Mouse (Mus musculus): ENCODE results near the gene Atcay. TPM values are rescaled to one million over a fixed set of nuclear protein-coding genes. Genes with fewer than 3 reads are reported as not detected.

The Atcay gene
- polyA plus RNA-seq, 1 experiment from 2014 or later = 91.1 TPM

- ATAC-seq (ENCODE audit: low FRiP score) = no peak
Measured at GRCm38 (mm10) chr10:81259225-81259884, 28.7 kb upstream of the Atcay start.

GRCm38 (mm10) chr10:81257158-81258039 lies 26.8 kb upstream of the Atcay start:
- ATAC-seq (ENCODE audit: low FRiP score) = peak; percentile 12; the same call in 1 of the 2 replicates
- Histone ChIP-seq H3K27me3 (replicated peaks) (peaks cover 37% of the 10 kb centered on the region), H3K9me3 (replicated peaks) (no peaks in the 10 kb centered on the region), H3K27ac (replicated peaks) (no peak overlapping the region), H3K4me1 (peaks cover 37% of the 10 kb centered on the region), H3K36me3 (peaks cover 18% of the 10 kb centered on the region), H3K9ac (replicated peaks) (peak overlapping the region; percentile 57), H3K4me2 (peak overlapping the region; percentile 93), H3K4me3 (replicated peaks) (peak overlapping the region; percentile 54)
- 1% methylated on average over 62 of the region's 62 CpGs for WGBS

More at GRCm38 (mm10) chr10:81259225-81259884, 28.7 kb upstream of the Atcay start:
- no peak overlapping the region for H3K27ac ChIP-seq (replicated peaks)
- H3K36me3 ChIP-seq = peaks cover 35% of the 10 kb centered on the region
- H3K4me1 ChIP-seq = peaks cover 28% of the 10 kb centered on the region
- no peaks in the 10 kb centered on the region for H3K9me3 ChIP-seq (replicated peaks)
- 0 out of 2 replicates have a peak overlapping the region, but pooled peaks have one; percentile 17 for H3K9ac ChIP-seq (replicated peaks)
- peaks cover 37% of the 10 kb centered on the region for H3K27me3 ChIP-seq (replicated peaks)
- 0 out of 2 replicates have a peak overlapping the region, but pooled peaks have one; percentile 2 for H3K4me2 ChIP-seq
- no peak overlapping the region for H3K4me3 ChIP-seq (replicated peaks)
- 47% methylated on average over 21 of the region's 21 CpGs for WGBS

- no peak overlapping the region for H3K27ac ChIP-seq (replicated peaks)
- H3K4me1 ChIP-seq = peaks cover 43% of the 10 kb centered on the region
- WGBS = 48% methylated on average over 1 of the region's 1 CpGs
- peaks cover 48% of the 10 kb centered on the region for H3K27me3 ChIP-seq (replicated peaks)
- no peak overlapping the region for H3K4me3 ChIP-seq (replicated peaks)
- no peaks in the 10 kb centered on the region for H3K9me3 ChIP-seq (replicated peaks)
- H3K9ac ChIP-seq (replicated peaks) = no peak overlapping the region
- H3K36me3 ChIP-seq = 0 out of 2 replicates have a peak, but pooled peaks cover 3% of the 10 kb centered on the region
- ATAC-seq (ENCODE audit: low FRiP score) = no peak
- H3K4me2 ChIP-seq = no peak overlapping the region
Measured at GRCm38 (mm10) chr10:81254886-81255285, 24.3 kb upstream of the Atcay start.

- Histone ChIP-seq H3K4me2 (peak within 1 kb of the TSS; percentile 70), H3K4me3 (replicated peaks) (peak within 1 kb of the TSS; percentile 38), H3K27ac (replicated peaks) (peak within 1 kb of the TSS; percentile 70), H3K27me3 (replicated peaks) (peaks cover 28% of the 10 kb centered on the region), H3K36me3 (peaks cover 16% of the 10 kb centered on the region; the same call in 1 of the 2 replicates), H3K4me1 (peaks cover 25% of the 10 kb centered on the region), H3K9ac (replicated peaks) (peak within 1 kb of the TSS; percentile 49), H3K9me3 (replicated peaks) (no peaks in the 10 kb centered on the region)
- WGBS = 7% methylated on average over 44 of the region's 44 CpGs
- ATAC-seq (ENCODE audit: low FRiP score) = peak; percentile 84
Measured at GRCm38 (mm10) chr10:81252424-81253419, 22.1 kb upstream of the Atcay start, which contains the start of gene Matk. Gene Matk (plus strand): TSS chr10:81252935.

- ATAC-seq (ENCODE audit: low FRiP score) = no peak
- no peak overlapping the region for H3K4me2 ChIP-seq
- H3K4me3 ChIP-seq (replicated peaks) = no peak overlapping the region
- H3K36me3 ChIP-seq = peaks cover 21% of the 10 kb centered on the region; the same call in 1 of the 2 replicates
- H3K9me3 ChIP-seq (replicated peaks) = no peaks in the 10 kb centered on the region
- H3K4me1 ChIP-seq = peaks cover 23% of the 10 kb centered on the region
- no peak overlapping the region for H3K9ac ChIP-seq (replicated peaks)
- 85% methylated on average over 8 of the region's 8 CpGs for WGBS
- peaks cover 13% of the 10 kb centered on the region for H3K27me3 ChIP-seq (replicated peaks)
- no peak overlapping the region for H3K27ac ChIP-seq (replicated peaks)
Measured at GRCm38 (mm10) chr10:81249442-81249841, 18.8 kb upstream of the Atcay start.

GRCm38 (mm10) chr10:81247804-81248203 lies 17.2 kb upstream of the Atcay start:
- ATAC-seq (ENCODE audit: low FRiP score) = no peak
- Histone ChIP-seq H3K4me2 (no peak overlapping the region), H3K27me3 (replicated peaks) (peaks cover 13% of the 10 kb centered on the region), H3K9ac (replicated peaks) (no peak overlapping the region), H3K36me3 (peaks cover 23% of the 10 kb centered on the region; the same call in 1 of the 2 replicates), H3K27ac (replicated peaks) (no peak overlapping the region), H3K4me1 (peaks cover 21% of the 10 kb centered on the region), H3K4me3 (replicated peaks) (no peak overlapping the region), H3K9me3 (replicated peaks) (no peaks in the 10 kb centered on the region)
- WGBS = 93% methylated on average over 2 of the region's 2 CpGs

- Histone ChIP-seq H3K27ac (replicated peaks) (no peak overlapping the region), H3K27me3 (replicated peaks) (peaks cover 12% of the 10 kb centered on the region), H3K4me2 (no peak overlapping the region), H3K9ac (replicated peaks) (no peak overlapping the region), H3K9me3 (replicated peaks) (no peaks in the 10 kb centered on the region), H3K4me3 (replicated peaks) (no peak overlapping the region), H3K36me3 (peaks cover 26% of the 10 kb centered on the region; the same call in 1 of the 2 replicates), H3K4me1 (peaks cover 8% of the 10 kb centered on the region)
- WGBS = 85% methylated on average over 6 of the region's 6 CpGs
- no peak for ATAC-seq (ENCODE audit: low FRiP score)
Measured at GRCm38 (mm10) chr10:81245166-81245565, 14.5 kb upstream of the Atcay start.

- Histone ChIP-seq H3K4me3 (replicated peaks) (no peak overlapping the region), H3K27me3 (replicated peaks) (peaks cover 18% of the 10 kb centered on the region), H3K9ac (replicated peaks) (no peak overlapping the region), H3K9me3 (replicated peaks) (no peaks in the 10 kb centered on the region), H3K4me2 (no peak overlapping the region), H3K36me3 (peaks cover 21% of the 10 kb centered on the region; the same call in 1 of the 2 replicates), H3K4me1 (peaks cover 12% of the 10 kb centered on the region), H3K27ac (replicated peaks) (no peak overlapping the region)
- peak; percentile 51 for ATAC-seq (ENCODE audit: low FRiP score)
- 11% methylated on average over 17 of the region's 17 CpGs for WGBS
Measured at GRCm38 (mm10) chr10:81244595-81244994, 14.0 kb upstream of the Atcay start.

GRCm38 (mm10) chr10:81244146-81244545 lies 13.5 kb upstream of the Atcay start:
- 79% methylated on average over 4 of the region's 4 CpGs for WGBS
- no peaks in the 10 kb centered on the region for H3K9me3 ChIP-seq (replicated peaks)
- H3K36me3 ChIP-seq = peaks cover 20% of the 10 kb centered on the region; the same call in 1 of the 2 replicates
- no peak for ATAC-seq (ENCODE audit: low FRiP score)
- H3K27ac ChIP-seq (replicated peaks) = no peak overlapping the region
- H3K4me1 ChIP-seq = peaks cover 12% of the 10 kb centered on the region
- H3K27me3 ChIP-seq (replicated peaks) = peaks cover 22% of the 10 kb centered on the region
- no peak overlapping the region for H3K4me2 ChIP-seq
- H3K9ac ChIP-seq (replicated peaks) = no peak overlapping the region
- no peak overlapping the region for H3K4me3 ChIP-seq (replicated peaks)

- no peaks in the 10 kb centered on the region for H3K9me3 ChIP-seq (replicated peaks)
- peaks cover 5% of the 10 kb centered on the region; the same call in 1 of the 2 replicates for H3K36me3 ChIP-seq
- no peak overlapping the region for H3K4me2 ChIP-seq
- no peak overlapping the region for H3K4me3 ChIP-seq (replicated peaks)
- no peak overlapping the region for H3K27ac ChIP-seq (replicated peaks)
- H3K27me3 ChIP-seq (replicated peaks) = peaks cover 30% of the 10 kb centered on the region
- ATAC-seq (ENCODE audit: low FRiP score) = no peak
- peaks cover 12% of the 10 kb centered on the region for H3K4me1 ChIP-seq
- WGBS = 92% methylated on average over 16 of the region's 16 CpGs
- no peak overlapping the region for H3K9ac ChIP-seq (replicated peaks)
Measured at GRCm38 (mm10) chr10:81242021-81242420, 11.4 kb upstream of the Atcay start.

Measured in neural tube, embryonic 15.5 days (tissue).